Mouse (Mus musculus) embryonic fibroblast, embryonic 13.5 days (primary cell): ENCODE data around the gene Ank3.

Source experiments
- CTCF ChIP-seq: IDR thresholded peaks from 2 replicates; pipeline ENCODE4 v1.5.1; 2011; ENCODE audit warnings: mild to moderate bottlenecking, control low read depth, low read length, moderate library complexity, borderline replicate concordance; ENCODE audit not compliant: insufficient read depth
- POLR2A ChIP-seq: IDR thresholded peaks from 2 replicates; pipeline ENCODE4 v1.6.1; 2011; ENCODE audit warnings: low read depth, mild to moderate bottlenecking, control low read depth, low read length, moderate library complexity

DNA sequence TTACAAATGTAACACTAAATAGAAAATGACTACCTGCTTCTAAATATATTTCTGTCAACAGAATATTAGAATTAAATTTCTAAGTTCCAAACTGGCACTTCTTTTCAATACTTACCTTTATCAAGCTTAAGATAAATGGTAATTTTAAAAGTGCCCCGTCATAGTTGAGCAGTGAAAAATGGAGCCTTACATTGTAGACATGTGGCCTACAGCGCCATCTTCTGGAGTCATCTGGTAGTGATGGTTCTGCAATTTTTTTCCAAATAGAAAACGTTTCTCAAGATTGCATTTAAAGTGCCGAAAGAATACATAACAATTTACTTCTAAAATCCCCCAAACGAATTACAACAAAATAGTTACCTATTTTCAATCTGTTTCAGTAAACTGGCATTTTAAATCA, 566.0 kb downstream of the Ank3 start:
- no peak; the same call in 1 of the 2 replicates for TF ChIP-seq CTCF
- TF ChIP-seq POLR2A = no peak
